Mouse (Mus musculus): ENCODE measurements around the gene Mkrn2. TPM values are rescaled to one million over a fixed set of nuclear protein-coding genes. Genes with fewer than 3 reads are reported as not detected.
"Not testable (repeated sequence)": the region's sequence is repeated elsewhere in the genome, so short reads cannot be mapped to it uniquely, and the experiment has no call there.

The Mkrn2 gene
- polyA plus RNA-seq, 1 experiment = 27.1 TPM

- no peak overlapping the region for H3K27ac ChIP-seq (ENCODE audit: insufficient read depth, low read length)
- H3K4me3 ChIP-seq (ENCODE audit: insufficient read depth, low read length) = no peak overlapping the region
- no peaks in the 10 kb centered on the region for H3K4me1 ChIP-seq (ENCODE audit: control insufficient read depth, insufficient read depth, low read length)
- no peak for TF ChIP-seq CTCF (IDR thresholded peaks at IDR 0.05; ENCODE audit: extremely low read depth, insufficient read depth, low read length)
- no peak for TF ChIP-seq POLR2A (IDR thresholded peaks at IDR 0.05; ENCODE audit: extremely low read depth, insufficient read depth, low read length)
Measured at GRCm38 (mm10) chr6:115631056-115631795, 29.5 kb downstream of the Mkrn2 start.

- no peak overlapping the region for H3K4me3 ChIP-seq (ENCODE audit: insufficient read depth, low read length)
- no peaks in the 10 kb centered on the region for H3K4me1 ChIP-seq (ENCODE audit: control insufficient read depth, insufficient read depth, low read length)
- no peak for TF ChIP-seq POLR2A (IDR thresholded peaks at IDR 0.05; ENCODE audit: extremely low read depth, insufficient read depth, low read length)
- TF ChIP-seq CTCF (IDR thresholded peaks at IDR 0.05; ENCODE audit: extremely low read depth, insufficient read depth, low read length) = no peak
- H3K27ac ChIP-seq (ENCODE audit: insufficient read depth, low read length) = no peak overlapping the region
Measured at GRCm38 (mm10) chr6:115634015-115634414, 32.3 kb downstream of the Mkrn2 start.

- not testable (repeated sequence) for H3K4me3 ChIP-seq (ENCODE audit: insufficient read depth, low read length); H3K4me1 ChIP-seq (ENCODE audit: control insufficient read depth, insufficient read depth, low read length); H3K27ac ChIP-seq (ENCODE audit: insufficient read depth, low read length)
Measured at GRCm38 (mm10) chr6:115638188-115638587, 36.5 kb downstream of the Mkrn2 start.

GRCm38 (mm10) chr6:115643315-115643714 lies 41.6 kb downstream of the Mkrn2 start:
- no peak overlapping the region for H3K4me3 ChIP-seq (ENCODE audit: insufficient read depth, low read length)
- no peak for TF ChIP-seq CTCF (IDR thresholded peaks at IDR 0.05; ENCODE audit: extremely low read depth, insufficient read depth, low read length)
- no peak for TF ChIP-seq POLR2A (IDR thresholded peaks at IDR 0.05; ENCODE audit: extremely low read depth, insufficient read depth, low read length)
- H3K27ac ChIP-seq (ENCODE audit: insufficient read depth, low read length) = no peak overlapping the region
- H3K4me1 ChIP-seq (ENCODE audit: control insufficient read depth, insufficient read depth, low read length) = peaks cover 5% of the 10 kb centered on the region

- H3K27ac ChIP-seq (ENCODE audit: insufficient read depth, low read length) = no peak overlapping the region
- TF ChIP-seq POLR2A (IDR thresholded peaks at IDR 0.05; ENCODE audit: extremely low read depth, insufficient read depth, low read length) (no peak), CTCF (IDR thresholded peaks at IDR 0.05; ENCODE audit: extremely low read depth, insufficient read depth, low read length) (no peak)
- H3K4me3 ChIP-seq (ENCODE audit: insufficient read depth, low read length) = no peak overlapping the region
- peaks cover 15% of the 10 kb centered on the region for H3K4me1 ChIP-seq (ENCODE audit: control insufficient read depth, insufficient read depth, low read length)
Measured at GRCm38 (mm10) chr6:115649792-115650365, 48.2 kb downstream of the Mkrn2 start.

GRCm38 (mm10) chr6:115650476-115651427 lies 49.0 kb downstream of the Mkrn2 start:
- no peak for TF ChIP-seq POLR2A (IDR thresholded peaks at IDR 0.05; ENCODE audit: extremely low read depth, insufficient read depth, low read length)
- no peak for TF ChIP-seq CTCF (IDR thresholded peaks at IDR 0.05; ENCODE audit: extremely low read depth, insufficient read depth, low read length)
- no peak overlapping the region for H3K4me3 ChIP-seq (ENCODE audit: insufficient read depth, low read length)
- H3K4me1 ChIP-seq (ENCODE audit: control insufficient read depth, insufficient read depth, low read length) = peaks cover 15% of the 10 kb centered on the region
- no peak overlapping the region for H3K27ac ChIP-seq (ENCODE audit: insufficient read depth, low read length)

GRCm38 (mm10) chr6:115651719-115652118 lies 50.0 kb downstream of the Mkrn2 start:
- TF ChIP-seq POLR2A (IDR thresholded peaks at IDR 0.05; ENCODE audit: extremely low read depth, insufficient read depth, low read length) (no peak), CTCF (IDR thresholded peaks at IDR 0.05; ENCODE audit: extremely low read depth, insufficient read depth, low read length) (no peak)
- Histone ChIP-seq H3K4me3 (ENCODE audit: insufficient read depth, low read length) (no peak overlapping the region), H3K4me1 (ENCODE audit: control insufficient read depth, insufficient read depth, low read length) (peaks cover 15% of the 10 kb centered on the region), H3K27ac (ENCODE audit: insufficient read depth, low read length) (no peak overlapping the region)

- H3K27ac ChIP-seq (ENCODE audit: insufficient read depth, low read length) = no peak overlapping the region
- peaks cover 8% of the 10 kb centered on the region for H3K4me1 ChIP-seq (ENCODE audit: control insufficient read depth, insufficient read depth, low read length)
- H3K4me3 ChIP-seq (ENCODE audit: insufficient read depth, low read length) = no peak overlapping the region
- TF ChIP-seq POLR2A (IDR thresholded peaks at IDR 0.05; ENCODE audit: extremely low read depth, insufficient read depth, low read length) (no peak), CTCF (IDR thresholded peaks at IDR 0.05; ENCODE audit: extremely low read depth, insufficient read depth, low read length) (no peak)
Measured at GRCm38 (mm10) chr6:115653939-115654338, 52.2 kb downstream of the Mkrn2 start.

- Histone ChIP-seq H3K4me1 (ENCODE audit: control insufficient read depth, insufficient read depth, low read length) (no peaks in the 10 kb centered on the region; the same call in 1 of the 2 replicates), H3K27ac (ENCODE audit: insufficient read depth, low read length) (no peak overlapping the region), H3K4me3 (ENCODE audit: insufficient read depth, low read length) (no peak overlapping the region)
- no peak for TF ChIP-seq POLR2A (IDR thresholded peaks at IDR 0.05; ENCODE audit: extremely low read depth, insufficient read depth, low read length)
- TF ChIP-seq CTCF (IDR thresholded peaks at IDR 0.05; ENCODE audit: extremely low read depth, insufficient read depth, low read length) = no peak
Measured at GRCm38 (mm10) chr6:115658802-115659201, 57.1 kb downstream of the Mkrn2 start.

Measured in cortical plate, adult 2 months (tissue).